Mouse (Mus musculus): ENCODE measurements at regions not wholly inside any gene's neighbourhood (a gene's known extent, or its start where the extent isn't known, plus 50 kb on each side); places are given as distances from the start of the nearest gene placed in this dataset.

GRCm38 (mm10) chr1:69470614-69471250 is 216.3 kb downstream of the Ikzf2 start:
- no peak for DNase-seq (ENCODE audit: low spot score in 2 of 2)
- intact Hi-C loops (cut with DNase I) = no loop called here

- intact Hi-C loops (cut with DNase I) = no loop called here
- no peak for DNase-seq (ENCODE audit: low spot score in 2 of 2)
Observed at GRCm38 (mm10) chr1:69469158-69469901, 217.7 kb downstream of the Ikzf2 start.

- intact Hi-C loops (cut with DNase I) = no loop called here
- no peak for DNase-seq (ENCODE audit: low spot score in 2 of 2)
Observed at GRCm38 (mm10) chr1:69466534-69467275, 220.3 kb downstream of the Ikzf2 start.

- intact Hi-C loops (cut with DNase I) = no loop called here
- no peak for DNase-seq (ENCODE audit: low spot score in 2 of 2)
Observed at GRCm38 (mm10) chr1:69461191-69461590, 225.9 kb downstream of the Ikzf2 start.

GRCm38 (mm10) chr1:69459899-69460298 is 227.1 kb downstream of the Ikzf2 start:
- DNase-seq (ENCODE audit: low spot score in 2 of 2) = no peak

GRCm38 (mm10) chr1:69457471-69457870 is 229.6 kb downstream of the Ikzf2 start:
- intact Hi-C loops (cut with DNase I) = no loop called here
- no peak for DNase-seq (ENCODE audit: low spot score in 2 of 2)

More at GRCm38 (mm10) chr1:69459899-69460298, 227.1 kb downstream of the Ikzf2 start:
- intact Hi-C loops (cut with DNase I) = no loop called here

GRCm38 (mm10) chr1:69453991-69454390 is 233.1 kb downstream of the Ikzf2 start:
- intact Hi-C loops (cut with DNase I) = no loop called here
- DNase-seq (ENCODE audit: low spot score in 2 of 2) = no peak

- DNase-seq (ENCODE audit: low spot score in 2 of 2) = no peak
- intact Hi-C loops (cut with DNase I) = no loop called here
Observed at GRCm38 (mm10) chr1:69452910-69453309, 234.1 kb downstream of the Ikzf2 start.

- intact Hi-C loops (cut with DNase I) = no loop called here
- DNase-seq (ENCODE audit: low spot score in 2 of 2) = no peak
Observed at GRCm38 (mm10) chr1:69450455-69450854, 236.6 kb downstream of the Ikzf2 start.

- DNase-seq (ENCODE audit: low spot score in 2 of 2) = no peak
- intact Hi-C loops (cut with DNase I) = no loop called here
Observed at GRCm38 (mm10) chr1:69447276-69447675, 239.8 kb downstream of the Ikzf2 start.

- intact Hi-C loops (cut with DNase I) = no loop called here
- no peak for DNase-seq (ENCODE audit: low spot score in 2 of 2)
Observed at GRCm38 (mm10) chr1:69444722-69445121, 242.3 kb downstream of the Ikzf2 start.

GRCm38 (mm10) chr1:69443466-69443865 is 243.6 kb downstream of the Ikzf2 start:
- DNase-seq (ENCODE audit: low spot score in 2 of 2) = no peak
- intact Hi-C loops (cut with DNase I) = no loop called here

GRCm38 (mm10) chr1:69440564-69441334 is 246.3 kb downstream of the Ikzf2 start:
- intact Hi-C loops (cut with DNase I) = no loop called here

GRCm38 (mm10) chr1:69437042-69437441 is 250.0 kb downstream of the Ikzf2 start:
- intact Hi-C loops (cut with DNase I) = no loop called here
- DNase-seq (ENCODE audit: low spot score in 2 of 2) = peak; percentile 37 to 77

More at GRCm38 (mm10) chr1:69440564-69441334, 246.3 kb downstream of the Ikzf2 start:
- DNase-seq (ENCODE audit: low spot score in 2 of 2) = peak; percentile 23 to 52

GRCm38 (mm10) chr1:69433655-69434357 is 253.2 kb downstream of the Ikzf2 start:
- DNase-seq (ENCODE audit: low spot score in 2 of 2) = no peak
- intact Hi-C loops (cut with DNase I) = no loop called here

GRCm38 (mm10) chr1:69430683-69431407 is 256.2 kb downstream of the Ikzf2 start:
- intact Hi-C loops (cut with DNase I) = no loop called here

GRCm38 (mm10) chr1:69429632-69430031 is 257.4 kb downstream of the Ikzf2 start:
- DNase-seq (ENCODE audit: low spot score in 2 of 2) = no peak
- intact Hi-C loops (cut with DNase I) = no loop called here

More at GRCm38 (mm10) chr1:69430683-69431407, 256.2 kb downstream of the Ikzf2 start:
- no peak for DNase-seq (ENCODE audit: low spot score in 2 of 2)

GRCm38 (mm10) chr1:69397676-69398075 is 289.4 kb downstream of the Ikzf2 start:
- intact Hi-C loops (cut with DNase I) = no loop called here
- DNase-seq (ENCODE audit: low spot score in 2 of 2) = no peak

GRCm38 (mm10) chr1:69382374-69382773 is 274.5 kb upstream of the Erbb4 start:
- no peak for DNase-seq (ENCODE audit: low spot score in 2 of 2)
- intact Hi-C loops (cut with DNase I) = no loop called here
